Mouse (Mus musculus) ES-Bruce4 (cell line): ENCODE results near the gene Tmod2.

Experiments
- CTCF ChIP-seq: IDR thresholded peaks from one replicate; pipeline ENCODE4 v1.8.1; 2011; ENCODE audit warnings: low read depth, low read length
- POLR2A ChIP-seq: IDR thresholded peaks from one replicate; pipeline ENCODE4 v1.8.1; 2011; ENCODE audit warnings: low read length; ENCODE audit not compliant: insufficient read depth

GRCm38 (mm10) chr9:75532461-75532860 is 78.7 kb downstream of the Tmod2 start:
- TF ChIP-seq POLR2A (no peak), CTCF (no peak)
